Mouse (Mus musculus): Measurements from ENCODE around the gene Acvr1c. TPM values are rescaled to one million over a fixed set of nuclear protein-coding genes. Genes with fewer than 3 reads are reported as not detected.
A peak's percentile ranks its signal among the peaks of the same experiment; 100 is the strongest.

The Acvr1c gene
- polyA plus RNA-seq, 1 experiment = 3.9 TPM

- Histone ChIP-seq H3K4me1 (ENCODE audit: control insufficient read depth, insufficient read depth, low read length) (peaks cover 4% of the 10 kb centered on the region; the same call in 1 of the 2 replicates), H3K4me3 (ENCODE audit: insufficient read depth, low read length) (no peak overlapping the region), H3K27ac (ENCODE audit: insufficient read depth, low read length) (no peak overlapping the region)
- TF ChIP-seq POLR2A (IDR thresholded peaks at IDR 0.05; ENCODE audit: extremely low read depth, insufficient read depth, low read length) = no peak
Observed at GRCm38 (mm10) chr2:58304450-58304849, 53.2 kb downstream of the Acvr1c start.

- no peak overlapping the region for H3K4me3 ChIP-seq (ENCODE audit: insufficient read depth, low read length)
- no peak overlapping the region for H3K27ac ChIP-seq (ENCODE audit: insufficient read depth, low read length)
- H3K4me1 ChIP-seq (ENCODE audit: control insufficient read depth, insufficient read depth, low read length) = no peaks in the 10 kb centered on the region
- TF ChIP-seq POLR2A (IDR thresholded peaks at IDR 0.05; ENCODE audit: extremely low read depth, insufficient read depth, low read length) = no peak
- TF ChIP-seq CTCF (IDR thresholded peaks at IDR 0.05; ENCODE audit: extremely low read depth, insufficient read depth, low read length) = no peak
Observed at GRCm38 (mm10) chr2:58289759-58290431, 67.8 kb downstream of the Acvr1c start.

- TF ChIP-seq POLR2A (IDR thresholded peaks at IDR 0.05; ENCODE audit: extremely low read depth, insufficient read depth, low read length) (no peak), CTCF (IDR thresholded peaks at IDR 0.05; ENCODE audit: extremely low read depth, insufficient read depth, low read length) (no peak)
- Histone ChIP-seq H3K4me3 (ENCODE audit: insufficient read depth, low read length) (no peak overlapping the region), H3K4me1 (ENCODE audit: control insufficient read depth, insufficient read depth, low read length) (no peaks in the 10 kb centered on the region), H3K27ac (ENCODE audit: insufficient read depth, low read length) (no peak overlapping the region)
Observed at GRCm38 (mm10) chr2:58289331-58289730, 68.4 kb downstream of the Acvr1c start.

DNA sequence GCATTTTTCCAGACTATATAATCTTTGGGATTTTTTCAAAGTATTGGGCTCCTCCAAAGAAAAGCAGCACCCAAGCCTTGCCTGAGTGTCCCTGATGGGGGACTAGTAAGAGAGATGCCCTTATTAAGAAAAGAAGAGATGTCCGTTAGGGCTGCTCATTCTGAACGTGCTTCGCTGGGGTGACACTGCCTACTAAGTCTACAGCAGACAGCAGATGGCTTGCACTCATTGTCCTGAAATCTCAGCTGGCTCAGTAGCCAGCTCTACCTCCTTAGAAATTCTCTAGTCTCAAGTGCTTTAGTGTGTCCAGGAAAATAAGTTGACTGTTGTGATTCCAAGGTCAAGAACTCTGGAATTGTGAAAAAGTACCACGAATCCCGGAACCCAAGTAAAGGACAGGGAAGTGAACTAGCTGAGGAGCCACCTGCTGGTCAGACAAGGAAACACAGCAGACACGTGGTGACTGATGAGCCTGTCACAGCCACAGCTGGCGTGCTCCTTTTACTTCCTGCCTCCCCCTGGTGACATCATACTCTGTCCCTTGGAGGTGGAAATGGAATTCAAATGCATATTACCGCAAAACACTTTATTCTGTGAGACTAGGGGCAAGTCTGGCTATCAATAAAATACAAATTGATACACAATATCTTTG lies 75.3 kb downstream of the Acvr1c start:
- Histone ChIP-seq H3K27ac (ENCODE audit: insufficient read depth, low read length) (no peak overlapping the region), H3K4me1 (ENCODE audit: control insufficient read depth, insufficient read depth, low read length) (no peaks in the 10 kb centered on the region), H3K4me3 (ENCODE audit: insufficient read depth, low read length) (no peak overlapping the region)

GRCm38 (mm10) chr2:58281046-58281445 lies 76.6 kb downstream of the Acvr1c start:
- no peaks in the 10 kb centered on the region for H3K4me1 ChIP-seq (ENCODE audit: control insufficient read depth, insufficient read depth, low read length)
- no peak overlapping the region for H3K27ac ChIP-seq (ENCODE audit: insufficient read depth, low read length)
- no peak overlapping the region for H3K4me3 ChIP-seq (ENCODE audit: insufficient read depth, low read length)
- TF ChIP-seq CTCF (IDR thresholded peaks at IDR 0.05; ENCODE audit: extremely low read depth, insufficient read depth, low read length) = no peak
- no peak for TF ChIP-seq POLR2A (IDR thresholded peaks at IDR 0.05; ENCODE audit: extremely low read depth, insufficient read depth, low read length)

More for the DNA sequence above, 75.3 kb downstream of the Acvr1c start:
- TF ChIP-seq POLR2A (IDR thresholded peaks at IDR 0.05; ENCODE audit: extremely low read depth, insufficient read depth, low read length) (no peak), CTCF (IDR thresholded peaks at IDR 0.05; ENCODE audit: extremely low read depth, insufficient read depth, low read length) (peak; percentile 51)

DNA sequence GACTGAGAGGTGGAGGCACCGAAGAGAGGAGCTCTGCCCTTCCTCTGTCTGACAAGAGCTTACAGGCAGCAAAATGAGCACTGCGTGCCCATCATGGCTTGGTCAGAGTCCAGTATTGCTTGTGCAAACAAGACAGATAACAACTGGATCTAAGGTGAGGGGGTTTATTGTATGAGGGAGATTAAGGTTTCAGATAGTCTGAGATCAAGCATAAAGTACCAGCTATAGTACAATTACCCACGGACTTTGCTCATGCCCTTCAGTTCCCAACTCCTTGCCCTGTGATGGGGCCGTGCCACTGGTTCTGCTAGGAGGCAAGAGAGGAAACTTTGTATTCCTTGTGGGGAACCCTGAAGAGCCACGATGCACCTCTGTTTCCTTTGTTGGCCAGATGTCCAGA lies 78.5 kb downstream of the Acvr1c start:
- TF ChIP-seq POLR2A (IDR thresholded peaks at IDR 0.05; ENCODE audit: extremely low read depth, insufficient read depth, low read length) (no peak), CTCF (IDR thresholded peaks at IDR 0.05; ENCODE audit: extremely low read depth, insufficient read depth, low read length) (no peak)
- Histone ChIP-seq H3K4me3 (ENCODE audit: insufficient read depth, low read length) (no peak overlapping the region), H3K27ac (ENCODE audit: insufficient read depth, low read length) (no peak overlapping the region), H3K4me1 (ENCODE audit: control insufficient read depth, insufficient read depth, low read length) (no peaks in the 10 kb centered on the region)

DNA sequence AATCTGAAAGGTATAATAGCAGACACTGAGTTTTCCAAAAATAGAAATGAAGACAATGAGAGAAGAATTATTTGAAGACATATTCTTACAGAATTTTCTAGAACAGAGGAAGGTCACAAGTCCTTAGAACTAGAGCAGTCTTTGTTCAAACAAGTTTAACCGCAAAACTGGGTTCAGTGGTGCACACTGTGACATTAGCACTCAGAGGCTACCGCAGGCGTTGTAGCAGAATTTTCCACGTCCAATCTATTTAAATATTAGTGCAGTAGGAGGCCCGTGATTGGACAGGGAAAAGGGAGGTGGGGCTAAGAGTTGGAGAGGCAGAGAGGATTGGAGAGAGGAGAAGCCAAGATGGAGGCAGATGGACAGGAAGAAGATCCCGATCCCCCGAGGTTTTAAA lies 81.2 kb downstream of the Acvr1c start:
- Histone ChIP-seq H3K4me1 (ENCODE audit: control insufficient read depth, insufficient read depth, low read length) (no peaks in the 10 kb centered on the region), H3K27ac (ENCODE audit: insufficient read depth, low read length) (no peak overlapping the region), H3K4me3 (ENCODE audit: insufficient read depth, low read length) (no peak overlapping the region)
- TF ChIP-seq POLR2A (IDR thresholded peaks at IDR 0.05; ENCODE audit: extremely low read depth, insufficient read depth, low read length) = no peak
- TF ChIP-seq CTCF (IDR thresholded peaks at IDR 0.05; ENCODE audit: extremely low read depth, insufficient read depth, low read length) = no peak

DNA sequence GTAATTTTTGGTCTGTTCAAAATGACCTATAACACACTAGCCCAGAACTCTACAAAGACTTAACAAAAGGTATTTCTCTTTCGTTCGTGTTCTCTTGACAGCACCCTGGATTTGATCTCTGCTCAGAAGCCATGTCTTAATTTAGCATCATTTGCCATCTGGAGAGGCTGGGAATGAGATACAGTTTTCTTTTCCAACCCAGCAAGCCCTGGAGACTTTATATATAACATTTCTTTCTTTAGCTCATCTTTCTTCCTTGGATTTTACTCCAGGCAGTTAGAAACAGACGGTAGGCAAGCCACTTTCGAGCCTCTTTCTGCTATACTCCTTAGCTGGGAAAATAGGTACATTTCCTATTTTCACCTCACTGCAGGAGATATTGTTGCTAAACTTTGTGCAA lies 117.1 kb downstream of the Acvr1c start:
- Histone ChIP-seq H3K4me3 (ENCODE audit: insufficient read depth, low read length) (no peak overlapping the region), H3K4me1 (ENCODE audit: control insufficient read depth, insufficient read depth, low read length) (no peaks in the 10 kb centered on the region; the same call in 1 of the 2 replicates), H3K27ac (ENCODE audit: insufficient read depth, low read length) (0 out of 2 replicates have a peak overlapping the region, but pooled peaks have one; percentile 71)
- no peak for TF ChIP-seq POLR2A (IDR thresholded peaks at IDR 0.05; ENCODE audit: extremely low read depth, insufficient read depth, low read length)
- no peak for TF ChIP-seq CTCF (IDR thresholded peaks at IDR 0.05; ENCODE audit: extremely low read depth, insufficient read depth, low read length)

DNA sequence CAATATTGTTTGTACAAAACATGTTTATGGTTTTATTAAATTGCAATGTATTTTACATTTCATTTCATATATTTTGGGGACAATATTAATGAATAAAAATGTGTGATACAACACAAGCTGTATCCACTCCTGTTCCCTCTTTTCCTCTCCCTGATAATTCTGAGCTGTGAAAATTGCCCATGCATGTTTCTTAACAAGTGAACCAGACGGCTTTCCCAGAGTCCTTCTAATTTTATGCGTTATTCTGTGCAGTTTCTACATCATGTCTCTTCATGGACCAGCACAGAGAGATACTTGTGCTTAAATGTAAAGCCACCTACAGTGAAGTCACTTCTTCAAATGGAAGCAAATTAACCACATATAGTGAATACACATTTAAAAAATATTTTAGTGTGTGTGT lies 120.2 kb downstream of the Acvr1c start:
- H3K4me3 ChIP-seq (ENCODE audit: insufficient read depth, low read length) = no peak overlapping the region
- H3K4me1 ChIP-seq (ENCODE audit: control insufficient read depth, insufficient read depth, low read length) = no peaks in the 10 kb centered on the region; the same call in 1 of the 2 replicates
- H3K27ac ChIP-seq (ENCODE audit: insufficient read depth, low read length) = no peak overlapping the region
- TF ChIP-seq POLR2A (IDR thresholded peaks at IDR 0.05; ENCODE audit: extremely low read depth, insufficient read depth, low read length) (no peak), CTCF (IDR thresholded peaks at IDR 0.05; ENCODE audit: extremely low read depth, insufficient read depth, low read length) (no peak)

Other genes starting within 250 kb of the Acvr1c start
- gene Cytip, start 162.4 kb downstream of the Acvr1c start, polyA plus RNA-seq (2012; rRNA removed) = 0.08 and 0.45 TPM in 2 replicates
- gene Gm17409, start 112.2 kb upstream of the Acvr1c start, polyA plus RNA-seq (2012; rRNA removed) = not detected in 2 replicates
- 19.5 and 20.3 TPM in 2 replicates for gene Acvr1, start 209.3 kb upstream of the Acvr1c start, polyA plus RNA-seq (2012; rRNA removed)
- gene Upp2, start 209.4 kb upstream of the Acvr1c start, polyA plus RNA-seq (2012; rRNA removed) = 38.1 and 41.1 TPM in 2 replicates